Mouse (Mus musculus): ENCODE measurements around the gene Ubash3a. TPM values are rescaled to one million over a fixed set of nuclear protein-coding genes. Genes with fewer than 3 reads are reported as not detected.
A peak's percentile ranks its signal among the peaks of the same experiment; 100 is the strongest.

The Ubash3a gene
- polyA plus RNA-seq, 2 experiments from 2014 or later = 234 to 303 TPM

GRCm38 (mm10) chr17:31281830-31282686 lies 74.4 kb downstream of the Ubash3a start:
- ATAC-seq = no peak

DNA sequence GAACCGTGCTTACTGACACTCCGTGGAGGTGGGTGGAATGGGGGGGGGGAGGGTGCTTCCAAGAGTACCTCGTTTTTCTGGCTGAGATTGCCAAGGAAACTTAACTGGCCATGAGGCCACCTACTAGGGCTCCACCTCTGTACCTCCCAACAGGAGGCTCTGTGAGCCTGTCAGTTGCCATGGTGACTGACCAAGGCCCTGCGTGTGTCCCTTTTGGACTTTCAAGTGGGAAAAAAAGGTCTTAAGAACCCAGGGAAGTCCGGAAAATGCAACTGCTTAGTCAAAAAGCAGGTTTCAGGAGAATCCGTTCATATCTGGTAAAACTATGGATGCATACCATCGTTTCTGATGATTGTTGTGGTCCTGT lies 75.0 kb downstream of the Ubash3a start:
- ATAC-seq = no peak

DNA sequence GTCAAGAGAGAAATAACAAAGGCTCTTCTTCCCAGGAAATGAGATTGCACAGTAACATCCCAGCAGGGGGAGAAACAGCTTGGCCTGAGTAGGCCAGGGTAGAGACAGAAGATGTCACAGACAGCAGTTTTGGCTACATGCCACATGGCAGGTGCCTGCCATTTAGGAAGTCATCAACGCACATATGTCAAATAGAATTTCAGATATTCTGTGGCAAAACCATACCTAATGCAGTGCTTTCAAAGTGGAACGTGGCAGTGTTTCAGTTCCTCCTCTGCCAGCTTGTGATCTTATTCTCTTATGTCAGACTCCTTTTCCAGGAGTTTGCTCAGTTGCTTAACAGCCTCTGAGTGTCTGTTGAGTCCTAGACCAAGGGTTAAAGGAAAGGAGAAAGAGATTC lies 78.2 kb downstream of the Ubash3a start:
- no peak for ATAC-seq

DNA sequence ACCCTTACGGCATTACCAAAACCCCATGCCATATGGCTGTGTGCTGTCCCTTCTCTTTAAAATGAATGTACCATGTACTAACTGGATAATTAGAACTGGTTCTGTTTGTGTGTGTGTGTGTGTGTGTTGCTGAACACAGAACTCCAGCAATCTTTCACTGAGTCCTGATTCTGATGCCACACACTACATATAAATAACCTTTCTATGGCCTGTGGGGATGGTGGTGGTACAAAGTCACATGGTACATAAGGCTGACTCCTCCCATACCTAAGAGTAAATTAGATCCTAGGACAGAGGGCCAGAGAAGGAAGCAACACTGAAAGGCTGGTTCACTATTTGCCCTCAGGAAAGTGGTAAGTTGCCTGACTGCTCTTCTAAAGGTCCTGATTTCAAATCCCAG lies 78.8 kb downstream of the Ubash3a start, which contains the start of gene Slc37a1:
Gene Slc37a1, plus strand, starts transcription at position 301 of the 400 bp plus-strand sequence.
- no peak for ATAC-seq

- no peak for ATAC-seq
Measured at GRCm38 (mm10) chr17:31287216-31287615, 79.5 kb downstream of the Ubash3a start.

DNA sequence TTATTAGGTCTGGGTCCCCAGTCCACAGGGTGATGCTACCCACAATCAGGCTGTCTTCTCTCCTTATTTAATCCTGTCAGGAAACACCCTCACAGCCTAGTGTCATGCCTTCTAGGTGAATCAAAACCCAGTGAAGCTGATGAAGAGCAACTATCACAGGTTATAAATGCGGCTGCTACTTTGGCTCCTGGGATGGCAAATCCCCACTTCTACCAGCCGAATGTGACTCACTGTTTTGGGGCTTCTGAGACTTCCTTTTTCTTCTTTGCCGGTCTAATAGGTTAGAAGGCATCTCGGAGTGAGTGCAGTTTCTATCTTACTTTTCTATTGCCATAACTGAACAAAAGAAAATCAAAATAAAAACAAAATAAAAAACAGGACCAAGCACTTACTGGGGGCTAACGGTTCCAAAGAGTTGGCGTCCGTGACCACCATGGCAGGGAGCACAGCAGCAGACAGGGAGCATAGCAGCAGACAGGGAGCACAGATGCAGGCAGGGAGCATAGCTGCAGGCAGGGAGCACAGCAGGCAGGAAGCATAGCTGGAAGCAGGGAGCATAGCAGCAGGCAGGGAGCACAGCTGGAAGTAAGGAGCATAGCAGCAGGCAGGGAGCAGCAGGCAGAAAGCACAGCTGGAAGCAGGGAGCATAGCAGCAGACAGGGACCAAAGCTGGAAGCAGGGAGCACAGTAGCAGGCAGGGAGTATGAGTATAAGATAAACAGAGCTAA lies 81.5 kb downstream of the Ubash3a start:
- ATAC-seq = no peak

- no peak for ATAC-seq
Measured at GRCm38 (mm10) chr17:31290311-31290710, 82.6 kb downstream of the Ubash3a start.

DNA sequence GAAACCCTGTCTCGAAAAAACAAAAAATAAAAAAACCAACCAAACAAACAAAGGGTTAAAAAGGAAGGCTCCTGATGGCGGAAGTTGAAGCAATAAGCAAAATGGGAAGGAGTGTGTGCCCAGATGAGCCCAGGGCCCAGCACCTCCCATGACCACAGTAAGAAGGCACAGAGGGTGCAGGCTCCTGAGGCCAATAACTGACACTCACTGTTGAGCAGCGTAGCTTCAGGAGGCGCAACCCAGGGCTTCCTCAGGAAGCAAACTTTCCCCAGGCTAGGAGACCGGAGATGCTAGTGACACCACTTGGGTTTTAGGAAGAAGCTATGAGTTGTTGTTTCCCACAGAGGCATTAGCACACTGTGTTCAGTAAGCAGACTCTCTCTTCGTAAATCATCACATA lies 83.2 kb downstream of the Ubash3a start:
- ATAC-seq = no peak

DNA sequence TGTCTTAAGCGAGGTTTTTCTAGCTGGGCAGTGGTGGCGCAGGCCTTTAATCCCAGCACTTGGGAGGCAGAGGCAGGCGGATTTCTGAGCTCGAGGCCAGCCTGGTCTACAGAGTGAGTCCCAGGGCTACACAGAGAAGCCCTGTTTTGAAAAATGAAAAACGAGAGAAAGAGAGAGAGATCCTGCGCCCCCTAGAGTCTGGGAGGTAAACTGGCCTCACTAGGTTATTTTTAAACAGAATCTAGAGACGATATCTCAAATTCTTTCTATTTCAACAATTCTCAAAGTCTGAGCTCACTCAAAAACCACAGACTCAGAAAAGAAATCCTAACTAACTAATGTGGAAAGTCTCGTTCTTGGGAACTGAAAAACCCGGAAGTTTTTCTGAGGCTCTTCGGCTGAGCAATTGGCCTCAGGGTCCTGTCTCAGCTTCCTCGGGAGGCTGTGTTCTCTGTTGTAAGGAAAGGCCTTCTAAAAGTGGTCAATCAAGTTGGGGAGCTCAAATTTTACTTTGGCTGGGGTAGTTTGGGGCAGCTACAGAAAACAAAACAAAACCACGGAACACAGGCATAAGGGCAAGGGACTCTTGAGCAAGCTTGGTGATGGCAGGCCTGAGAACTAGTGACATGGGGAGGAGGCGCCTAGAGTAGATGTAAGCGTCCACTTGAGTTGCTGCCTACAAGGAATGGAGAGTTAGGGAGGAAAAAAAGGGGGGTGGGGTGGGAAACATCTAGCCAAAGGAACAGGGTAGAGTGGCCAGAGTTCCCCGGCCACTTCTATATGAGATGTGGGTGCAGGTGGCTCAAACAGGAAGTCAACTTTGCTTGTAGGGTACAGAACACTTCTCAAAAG lies 86.9 kb downstream of the Ubash3a start:
- peak; percentile 23 for ATAC-seq

- peak; percentile 70 for ATAC-seq
Measured at GRCm38 (mm10) chr17:31295215-31295891, 87.7 kb downstream of the Ubash3a start.

- peak; percentile 64 for ATAC-seq
Measured at GRCm38 (mm10) chr17:31295892-31296781, 88.5 kb downstream of the Ubash3a start.

Other genes with a start within 250 kb of the Ubash3a start
- gene Abcg1, start 150.2 kb upstream of the Ubash3a start, polyA plus RNA-seq (2017; shearing (Covaris generic)) = 100 to 1,000 TPM; 169 to 178 TPM
- gene Tff3, start 78.2 kb upstream of the Ubash3a start, polyA plus RNA-seq (2017; shearing (Covaris generic)) = not detected
- not detected for gene Tff2, start 63.6 kb upstream of the Ubash3a start, polyA plus RNA-seq (2017; shearing (Covaris generic))
- gene Tff1, start 42.6 kb upstream of the Ubash3a start, polyA plus RNA-seq (2017; shearing (Covaris generic)) = not detected
- 1 to 10 TPM in 1 of 2 experiments, under 1 TPM in 1; 0.63 to 2.5 TPM for gene Tmprss3, start 8.9 kb upstream of the Ubash3a start, polyA plus RNA-seq (2017; shearing (Covaris generic))
- gene Rsph1, start 69.5 kb downstream of the Ubash3a start, polyA plus RNA-seq (2017; shearing (Covaris generic)) = 1 to 10 TPM in 1 of 2 experiments, under 1 TPM in 1; 0.52 to 1.1 TPM
- 10 to 100 TPM; 29.9 to 42.6 TPM for gene Slc37a1, start 78.9 kb downstream of the Ubash3a start, polyA plus RNA-seq (2017; shearing (Covaris generic))
- gene Pde9a, start 178.3 kb downstream of the Ubash3a start, polyA plus RNA-seq (2017; shearing (Covaris generic)) = not detected

All from CD4-positive, CD25-positive, alpha-beta regulatory T cell, adult 4 months (primary cell).